Mouse (Mus musculus) adrenal gland, adult (tissue): ENCODE data around the gene Psme2.
A peak's percentile ranks its signal among the peaks of the same experiment; 100 is the strongest.

Experiments used
- DNase-seq, 2 experiments: peaks; one replicate each; pipeline ENCODE4 v3.0.0; 2022 to 2023; ENCODE audit warnings: low spot score in 1 of 2; ENCODE audit not compliant: inconsistent age in 2 of 2

Psme2 gene

GRCm38 (mm10) chr14:55596036-55596690, 5.2 kb upstream of the Psme2 start:
- DNase-seq: no peak

- peak in 1 of 2 experiments; percentile 50 for DNase-seq
Observed at GRCm38 (mm10) chr14:55592226-55592625, 1.3 kb upstream of the Psme2 start.

GRCm38 (mm10) chr14:55591331-55591891, 498 bp upstream of the Psme2 start, which contains the start of gene Rnf31:
TSS of gene Rnf31 (plus strand) at chr14:55591708.
- DNase-seq: peak; percentile 96 to 98

- DNase-seq: peak in 1 of 2 experiments; percentile 14
Observed at GRCm38 (mm10) chr14:55589771-55590448, 1.0 kb downstream of the Psme2 start.

- DNase-seq: no peak
Observed at GRCm38 (mm10) chr14:55589271-55589670, 1.6 kb downstream of the Psme2 start.

GRCm38 (mm10) chr14:55586149-55586548, 4.8 kb downstream of the Psme2 start:
- DNase-seq: peak in 1 of 2 experiments; percentile 54

- DNase-seq: no peak
Observed at GRCm38 (mm10) chr14:55585566-55585960, 5.3 kb downstream of the Psme2 start.

- DNase-seq: peak; percentile 91 to 96
Observed at GRCm38 (mm10) chr14:55584702-55585565, 6.0 kb downstream of the Psme2 start, which contains the start of gene Emc9. TSS of gene Emc9 (minus strand) at chr14:55585302.

GRCm38 (mm10) chr14:55584303-55584701, 6.6 kb downstream of the Psme2 start:
- no peak for DNase-seq

GRCm38 (mm10) chr14:55581981-55582681, 8.8 kb downstream of the Psme2 start:
- DNase-seq: peak; percentile 37 to 71

GRCm38 (mm10) chr14:55580731-55581130, 10.2 kb downstream of the Psme2 start:
- DNase-seq: peak in 1 of 2 experiments; percentile 24

GRCm38 (mm10) chr14:55579511-55580496, 11.1 kb downstream of the Psme2 start:
- DNase-seq: peak in 1 of 2 experiments; percentile 31

GRCm38 (mm10) chr14:55578668-55579269, 12.1 kb downstream of the Psme2 start:
- DNase-seq: peak; percentile 83 to 94

- peak; percentile 90 to 95 for DNase-seq
Observed at GRCm38 (mm10) chr14:55577871-55578667, 12.8 kb downstream of the Psme2 start, which contains the start of gene Psme1. TSS of gene Psme1 (plus strand) at chr14:55578123.

- DNase-seq: peak in 1 of 2 experiments; percentile 33
Observed at GRCm38 (mm10) chr14:55576376-55576775, 14.5 kb downstream of the Psme2 start.

GRCm38 (mm10) chr14:55575711-55576110, 15.2 kb downstream of the Psme2 start:
- DNase-seq: peak; percentile 27 to 56

GRCm38 (mm10) chr14:55575302-55575701, 15.6 kb downstream of the Psme2 start, which contains the start of gene Fitm1:
TSS of gene Fitm1 (plus strand) at chr14:55575617.
- DNase-seq: peak; percentile 54 to 77

- no peak for DNase-seq
Observed at GRCm38 (mm10) chr14:55571760-55572159, 19.2 kb downstream of the Psme2 start.
